Mouse (Mus musculus) mouse embryonic stem cell (cell line): ENCODE measurements at regions not wholly inside any gene's neighbourhood (a gene's known extent, or its start where the extent isn't known, plus 50 kb on each side); places are given as distances from the start of the nearest gene placed in this dataset.

Experiments
- in situ Hi-C, 2 experiments: fragments of 300-500 bp; cut with MboI; formaldehyde crosslinking; loops; 1 replicate in 1 of 2; 3 replicates in 1 of 2; pipeline ENCODE4 v1.14.3; 2019 to 2020; ENCODE audit warnings: low sequenced_read_pairs in 2 of 2, low pct_unique_long_range_greater_than_20kb in 1 of 2, mixed read lengths in 1 of 2; ENCODE audit not compliant: unreplicated experiment in 1 of 2

DNA sequence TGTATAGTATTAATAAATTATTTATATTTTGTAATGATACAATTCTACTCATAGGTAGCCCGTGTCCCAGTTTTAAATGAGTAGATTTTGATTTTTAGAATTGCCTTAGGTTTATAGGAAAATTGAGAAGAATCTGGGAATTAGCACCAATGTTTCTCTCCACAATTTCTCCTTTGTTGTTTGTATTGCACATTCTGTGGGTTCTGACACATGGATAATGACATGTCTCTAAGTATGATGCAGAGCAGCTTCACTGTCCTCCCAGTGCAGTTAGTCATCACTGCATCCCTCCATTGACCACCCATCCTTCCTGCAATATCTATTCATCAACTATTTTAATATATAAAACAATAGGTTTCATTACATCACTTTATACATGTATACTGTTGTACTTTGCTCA, 464.6 kb upstream of the Adamts5 start:
- in situ Hi-C loops: no loop called here

DNA sequence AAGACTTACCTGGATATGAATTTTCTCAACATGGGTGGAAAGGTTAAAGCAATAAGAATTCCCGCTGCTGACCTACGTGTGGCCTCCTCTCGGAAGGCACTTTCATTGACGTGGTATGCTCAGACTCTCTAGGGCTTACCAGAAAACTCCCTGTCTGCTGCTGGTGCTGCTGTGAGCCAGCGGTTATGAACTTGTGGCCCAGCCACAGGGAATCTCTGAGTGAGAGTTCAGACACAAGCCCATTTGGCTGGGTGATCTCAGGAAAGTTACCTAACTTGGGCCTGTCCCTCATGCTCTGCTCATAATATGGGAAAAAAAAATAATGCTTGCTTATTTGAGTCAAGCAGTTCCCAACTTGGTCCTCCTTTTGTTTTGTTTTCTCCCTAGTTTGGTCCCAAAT, 459.5 kb upstream of the Adamts5 start:
- in situ Hi-C loops: no loop called here

- in situ Hi-C loops: no loop called here
Measured at GRCm38 (mm10) chr16:86355036-86355435, 453.4 kb upstream of the Adamts5 start.

GRCm38 (mm10) chr16:86347753-86348152, 446.1 kb upstream of the Adamts5 start:
- in situ Hi-C loops: no loop called here

DNA sequence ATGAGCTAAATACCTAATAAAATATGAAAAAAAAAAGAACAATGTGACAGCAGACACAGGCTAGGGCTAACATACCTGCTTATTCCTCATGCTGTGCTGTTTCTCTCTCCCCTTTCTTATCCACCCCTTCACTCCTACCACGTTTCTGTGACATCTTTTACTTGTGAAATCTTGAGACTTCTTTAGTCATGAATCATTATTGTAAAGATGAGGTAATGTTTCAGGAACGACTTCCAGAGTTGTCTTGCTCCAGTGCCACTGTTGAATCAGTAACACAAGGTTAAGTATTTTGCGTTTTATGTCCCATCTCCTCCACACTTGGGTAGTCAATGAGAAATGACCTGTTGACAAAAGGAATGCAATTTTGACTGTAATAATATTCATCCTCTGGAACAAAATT, 445.3 kb upstream of the Adamts5 start:
- in situ Hi-C loops: no loop called here

DNA sequence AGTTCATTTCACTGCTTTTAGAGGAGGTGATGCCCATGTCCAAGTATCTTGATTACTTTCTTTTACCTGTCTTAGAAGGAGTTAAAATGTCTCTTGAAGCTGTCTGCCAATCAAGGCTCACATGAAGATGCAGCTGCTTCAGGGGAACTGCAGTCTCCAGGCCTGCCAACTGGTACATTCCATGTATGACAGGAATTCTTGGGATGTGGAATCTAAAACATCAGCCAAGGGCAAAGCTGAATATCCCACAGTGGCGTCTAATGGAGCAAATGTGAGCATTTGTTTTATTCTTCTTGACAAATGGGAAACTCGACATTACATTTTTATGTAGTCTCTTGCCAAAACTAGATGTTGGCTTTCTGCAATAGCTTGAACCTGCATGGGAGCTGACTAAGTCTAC, 438.7 kb upstream of the Adamts5 start:
- in situ Hi-C loops: no loop called here

DNA sequence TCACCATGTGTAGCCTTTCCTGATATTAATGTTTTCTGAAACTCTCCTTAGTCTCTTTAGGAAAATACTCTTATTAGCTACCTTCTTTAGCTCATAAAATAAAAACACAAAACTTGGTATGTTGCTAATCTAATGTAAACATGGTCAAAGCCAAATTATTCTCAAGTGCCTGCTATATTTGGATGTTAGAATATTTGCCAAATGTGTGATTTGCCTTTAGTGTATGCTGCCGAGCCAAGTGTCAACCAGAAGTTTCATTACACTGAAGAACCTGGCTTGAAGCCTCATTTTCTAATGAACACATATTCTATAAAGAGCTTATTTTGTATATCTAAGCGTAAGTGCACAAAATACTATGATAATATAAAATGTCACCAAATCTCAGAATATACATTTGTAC, 423.8 kb upstream of the Adamts5 start:
- in situ Hi-C loops: no loop called here

- in situ Hi-C loops: no loop called here
Measured at GRCm38 (mm10) chr16:86318898-86319297, 417.3 kb upstream of the Adamts5 start.

GRCm38 (mm10) chr16:86309696-86310095, 408.1 kb upstream of the Adamts5 start:
- in situ Hi-C loops: no loop called here

DNA sequence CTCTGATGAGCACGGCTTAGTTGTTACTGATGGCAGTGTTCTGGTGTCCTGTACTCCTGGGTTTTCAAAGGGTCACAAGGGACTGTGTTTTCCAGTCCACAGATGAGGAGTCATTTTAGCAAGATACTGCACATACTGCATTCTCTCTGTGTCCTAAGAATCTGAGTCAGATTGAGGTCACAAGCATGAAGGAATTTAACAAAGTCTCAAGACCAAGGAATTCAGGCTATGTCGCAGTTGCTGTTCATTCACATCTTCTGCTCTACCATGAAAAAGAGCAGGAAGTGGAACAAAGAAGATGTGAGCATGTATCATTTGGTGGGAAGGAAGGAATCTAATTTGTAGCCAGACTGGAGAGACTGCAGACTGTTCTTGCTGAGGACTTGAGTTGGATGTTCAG, 402.2 kb upstream of the Adamts5 start:
- in situ Hi-C loops: no loop called here

DNA sequence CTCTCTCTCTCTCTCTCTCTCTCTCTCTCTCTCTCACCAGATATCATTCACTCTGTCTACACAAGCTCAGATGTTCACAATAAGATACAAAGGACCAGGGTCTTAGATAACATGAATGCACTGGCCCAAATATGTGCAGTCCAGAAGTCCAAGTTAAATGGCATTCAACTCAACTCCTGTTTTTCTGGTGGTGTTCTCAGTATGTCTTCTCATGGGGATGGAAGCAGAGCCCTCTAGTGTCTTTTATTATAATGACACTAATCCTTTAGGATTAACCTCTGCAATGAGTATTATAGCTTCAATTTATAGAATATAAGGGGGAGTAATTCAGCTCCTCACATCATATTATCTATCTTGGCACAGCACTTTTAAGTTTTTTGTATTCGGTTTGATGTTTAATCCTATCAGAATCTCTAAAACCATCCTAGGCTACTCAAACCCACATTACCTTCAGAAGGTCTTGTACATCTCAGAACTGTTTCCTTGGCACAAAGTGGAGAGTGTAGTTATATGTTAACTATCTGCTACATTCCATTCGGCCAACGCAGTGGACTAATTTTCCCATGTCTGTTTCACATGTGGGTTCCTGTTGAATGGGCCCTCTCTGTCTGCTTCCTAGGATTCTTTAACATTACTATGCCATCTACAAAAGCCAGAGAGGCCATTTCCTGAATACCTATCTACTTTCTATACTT, 401.0 kb upstream of the Adamts5 start:
- in situ Hi-C loops: no loop called here

DNA sequence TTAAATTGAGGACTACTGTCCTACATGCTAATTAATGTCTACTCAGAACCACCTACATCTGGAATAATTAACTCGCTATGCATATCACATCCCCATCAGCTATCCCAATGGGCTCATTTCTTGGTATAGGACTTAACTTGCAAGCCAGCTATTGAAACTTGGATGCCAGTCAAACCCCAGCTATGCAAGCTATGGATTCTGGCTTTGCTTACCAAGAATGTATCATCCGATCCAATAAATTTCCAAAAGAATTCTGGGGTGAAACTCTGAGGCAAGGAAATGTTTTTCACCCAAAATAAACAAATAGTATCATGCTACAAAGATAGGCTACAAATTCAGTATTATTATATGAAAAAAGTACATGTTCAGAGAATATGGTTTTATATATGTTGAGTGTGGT, 392.8 kb upstream of the Adamts5 start:
- in situ Hi-C loops: no loop called here

- in situ Hi-C loops: no loop called here
Measured at GRCm38 (mm10) chr16:86281326-86281725, 379.7 kb upstream of the Adamts5 start.

DNA sequence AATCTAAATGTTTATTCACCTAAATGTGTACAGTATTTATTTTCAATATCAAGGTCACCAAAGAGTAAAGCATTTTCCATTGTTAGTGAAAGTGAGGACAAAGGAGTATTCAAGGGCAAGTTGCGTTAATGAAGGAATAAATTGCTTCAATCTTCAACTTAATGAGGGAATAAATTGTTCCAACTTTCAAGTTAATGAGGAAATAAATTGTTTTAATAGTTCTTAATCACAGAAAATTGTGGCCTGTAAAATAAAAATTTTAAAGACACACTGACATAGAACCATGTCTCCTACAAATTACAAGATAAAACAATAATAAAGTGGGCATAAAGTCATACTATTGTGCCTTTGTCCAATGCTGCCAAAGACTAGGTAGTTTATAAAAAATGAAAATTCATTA, 375.4 kb upstream of the Adamts5 start:
- in situ Hi-C loops: no loop called here

- in situ Hi-C loops: no loop called here
Measured at GRCm38 (mm10) chr16:86261612-86262011, 360.0 kb upstream of the Adamts5 start.

DNA sequence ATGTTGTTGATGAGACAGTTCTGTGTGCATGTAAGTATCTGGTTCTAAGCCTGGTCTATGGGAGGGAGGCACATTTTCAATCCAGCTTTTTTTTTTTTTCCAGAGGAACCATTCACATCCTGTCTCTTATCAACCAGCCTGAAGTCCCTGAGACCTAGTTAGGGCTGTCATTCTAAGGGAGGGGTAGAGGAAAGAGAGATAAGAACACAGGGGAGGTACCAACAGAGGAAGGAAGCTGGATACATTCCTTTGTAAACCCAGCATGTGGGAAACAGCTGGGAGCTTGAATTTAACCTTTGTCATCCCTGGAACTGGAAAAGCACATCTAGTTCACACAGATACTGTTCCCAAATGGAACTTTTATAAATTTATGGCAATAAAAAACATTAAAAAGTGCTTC, 351.0 kb upstream of the Adamts5 start:
- in situ Hi-C loops: no loop called here

DNA sequence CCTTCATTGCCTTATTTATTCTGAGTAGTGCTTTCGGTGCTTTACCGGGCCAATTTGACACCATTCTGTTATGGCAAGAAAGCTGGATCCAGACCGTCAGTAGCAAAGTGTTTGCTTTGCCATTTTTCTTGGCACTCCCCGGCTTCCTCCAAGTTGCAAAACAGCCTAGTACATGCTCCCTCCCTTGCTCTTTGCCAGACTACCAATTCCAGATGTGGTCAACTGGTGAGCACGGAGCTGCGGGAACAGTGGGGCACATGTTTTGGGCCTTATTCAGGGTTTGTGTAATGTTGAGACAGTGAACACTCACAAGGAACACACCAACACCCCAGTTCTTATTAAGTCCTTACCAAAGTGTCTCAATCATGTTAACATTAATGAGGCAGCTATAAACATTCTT, 348.4 kb upstream of the Adamts5 start:
- in situ Hi-C loops: no loop called here

GRCm38 (mm10) chr16:86244191-86244590, 342.6 kb upstream of the Adamts5 start:
- in situ Hi-C loops: no loop called here

DNA sequence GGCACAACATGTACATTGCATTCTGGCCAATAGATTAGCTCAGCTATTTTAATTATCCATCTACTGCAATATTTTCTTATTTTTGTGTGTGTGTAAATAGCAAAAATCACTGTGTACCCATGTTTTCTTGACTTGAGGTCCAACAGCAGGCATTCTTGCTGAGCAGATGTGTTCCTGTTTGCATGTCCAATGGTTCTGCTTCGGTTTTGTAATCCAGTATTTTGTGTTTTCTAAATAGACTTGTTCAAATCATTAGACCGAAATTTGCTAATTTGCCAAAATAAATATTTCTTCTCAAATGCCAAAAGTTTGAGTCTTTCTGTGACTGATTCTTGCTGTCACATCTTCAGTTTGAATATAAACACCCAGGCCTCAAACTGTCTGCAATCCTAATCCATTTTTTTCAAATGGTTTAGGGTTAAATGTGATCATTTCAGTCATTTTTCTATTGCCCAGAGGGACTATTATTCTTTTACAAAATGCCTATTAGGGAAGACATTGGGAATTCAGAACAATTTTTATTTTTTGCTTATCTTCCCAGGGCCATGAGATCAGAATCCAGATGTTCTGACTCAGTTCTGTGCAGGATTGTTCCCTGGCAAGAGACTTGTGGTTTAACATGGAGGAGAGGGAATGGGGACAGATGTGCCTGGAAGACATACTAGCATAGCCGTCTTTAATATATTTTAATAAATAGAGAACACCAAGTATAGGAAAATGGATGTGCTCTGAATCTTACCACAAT, 341.3 kb upstream of the Adamts5 start:
- in situ Hi-C loops: no loop called here

GRCm38 (mm10) chr16:86222997-86223396, 321.4 kb upstream of the Adamts5 start:
- in situ Hi-C loops: no loop called here
